Mouse (Mus musculus) neural tube, embryonic 11.5 days (tissue): Measurements from ENCODE around the gene Smchd1. TPM values are rescaled to one million over a fixed set of nuclear protein-coding genes. Genes with fewer than 3 reads are reported as not detected.
"Not testable (repeated sequence)": the region's sequence is repeated elsewhere in the genome, so short reads cannot be mapped to it uniquely, and the experiment has no call there.

Experiments used
- ATAC-seq: fragments of 200-750 bp; cut with Nextera tagmentation; 2 replicates; pipeline ENCODE4 v1.8.0; 2017; ENCODE audit warnings: moderate number of reproducible peaks, mild to moderate bottlenecking, moderate TSS enrichment, moderate library complexity; ENCODE audit not compliant: insufficient read depth, low FRiP score, low TSS enrichment
- DNase-seq: peaks from one replicate; pipeline ENCODE4 v3.0.0-alpha.2; 2015; ENCODE audit warnings: low spot score
- H3K27ac ChIP-seq: fragments of 300-500 bp; sonication (generic); 2 replicates; pipeline ENCODE4 v1.5.1; 2014; ENCODE audit warnings: low read depth, mild to moderate bottlenecking, low read length
- H3K27me3 ChIP-seq: fragments of 300-500 bp; sonication (generic); 2 replicates; pipeline ENCODE4 v1.6.1; 2014; ENCODE audit warnings: mild to moderate bottlenecking, low read length, mixed read lengths; ENCODE audit not compliant: control insufficient read depth, insufficient read depth
- H3K36me3 ChIP-seq: fragments of 300-500 bp; sonication (generic); 2 replicates; pipeline ENCODE4 v1.6.1; 2014; ENCODE audit warnings: mild to moderate bottlenecking, low read length, moderate library complexity, mixed read lengths; ENCODE audit not compliant: control insufficient read depth, insufficient read depth
- H3K4me1 ChIP-seq: fragments of 300-500 bp; sonication (generic); 2 replicates; pipeline ENCODE4 v1.6.1; 2014; ENCODE audit warnings: low read length, mixed read lengths; ENCODE audit not compliant: control insufficient read depth, insufficient read depth
- H3K4me2 ChIP-seq: fragments of 300-500 bp; sonication (generic); 2 replicates; pipeline ENCODE4 v1.6.1; 2014; ENCODE audit warnings: low read depth, mild to moderate bottlenecking, moderate library complexity
- H3K4me3 ChIP-seq: fragments of 300-500 bp; sonication (generic); 2 replicates; pipeline ENCODE4 v1.5.1; 2014; ENCODE audit warnings: low read depth, low read length
- H3K9ac ChIP-seq: fragments of 300-500 bp; sonication (generic); 2 replicates; pipeline ENCODE4 v1.6.1; 2014; ENCODE audit warnings: mild to moderate bottlenecking, low read length
- H3K9me3 ChIP-seq: fragments of 300-500 bp; sonication (generic); 2 replicates; pipeline ENCODE4 v1.6.1; 2016; ENCODE audit warnings: low read length; ENCODE audit not compliant: control insufficient read depth
- WGBS: fragments of 180-500 bp; shearing (Covaris S2); extraction: QIAGEN DNeasy Blood & Tissue Kit; methylation state at CpG from one replicate; pipeline ENCODE4 v1.1.7; 2014; 5-methylcytosine and 5-hydroxymethylcytosine counted together
- polyA plus RNA-seq: library from polyadenylated mRNA; unstranded; fragments of >200 nt; fragmentation: Nextera tagmentation; extraction: Ambion mirVana; gene quantifications from 2 replicates; pipeline ENCODE4 v1.2.1, GENCODE M21; 2014

Smchd1 gene
- polyA plus RNA-seq, 1 experiment from 2014 or later = 68.9 TPM

DNA sequence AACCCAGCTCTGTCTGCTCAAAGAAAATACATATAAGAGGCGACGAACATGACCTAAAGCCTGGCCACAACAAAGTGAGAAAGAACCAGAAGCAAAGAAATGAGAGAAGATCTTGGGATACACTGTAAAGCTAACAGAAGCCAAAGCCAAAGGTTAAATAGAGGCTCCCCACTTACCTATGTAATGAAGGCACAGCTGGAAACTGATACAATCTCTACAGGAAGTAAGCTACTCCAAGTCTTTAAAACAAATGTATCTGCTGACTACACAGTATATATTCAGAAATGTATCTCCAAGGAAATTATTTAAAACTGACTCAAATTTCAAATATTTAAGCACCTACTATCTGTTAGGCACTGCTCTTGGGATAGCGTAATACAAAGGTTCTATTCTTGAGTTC is 14.8 kb downstream of the Smchd1 start:
- Histone ChIP-seq H3K9ac (no peak overlapping the region), H3K36me3 (peaks cover 6% of the 10 kb centered on the region), H3K4me3 (no peak overlapping the region), H3K9me3 (no peaks in the 10 kb centered on the region), H3K27me3 (no peaks in the 10 kb centered on the region), H3K27ac (no peak overlapping the region), H3K4me1 (no peaks in the 10 kb centered on the region), H3K4me2 (no peak overlapping the region)
- ATAC-seq (no peak), DNase-seq (no peak)
- 93% methylated on average over 3 of the region's 3 CpGs for WGBS

DNA sequence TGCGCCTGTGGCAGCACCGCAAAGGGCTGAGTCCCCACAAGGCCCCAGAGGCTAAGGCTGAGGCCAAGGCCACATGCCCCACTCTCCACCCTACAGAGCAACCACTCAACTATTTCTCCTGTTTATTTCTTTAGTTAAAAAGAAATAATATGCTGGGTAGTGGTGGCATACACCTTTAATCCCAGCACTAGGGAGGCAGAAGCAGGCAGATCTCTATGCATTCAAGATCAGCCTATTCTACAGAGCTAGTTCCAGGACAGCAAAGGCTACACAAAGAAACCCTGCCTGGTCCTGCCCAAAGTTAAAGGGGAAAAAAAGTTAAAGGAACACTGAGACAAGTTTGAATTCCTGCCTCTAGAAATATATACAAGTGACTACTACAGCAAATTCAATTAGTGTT is 15.3 kb downstream of the Smchd1 start, which contains the start of gene Gm4707:
Gene Gm4707, minus strand, starts transcription at position 101 of the 400 bp plus-strand sequence.
- Histone ChIP-seq H3K9ac (no peak within 1 kb of the TSS), H3K4me3 (no peak within 1 kb of the TSS), H3K27ac (no peak within 1 kb of the TSS), H3K9me3 (no peaks in the 10 kb centered on the region), H3K4me2 (no peak within 1 kb of the TSS), H3K4me1 (no peaks in the 10 kb centered on the region), H3K36me3 (peaks cover 8% of the 10 kb centered on the region), H3K27me3 (no peaks in the 10 kb centered on the region)
- DNase-seq (no peak), ATAC-seq (no peak)
- WGBS = 100% methylated on average over 2 of the region's 2 CpGs

DNA sequence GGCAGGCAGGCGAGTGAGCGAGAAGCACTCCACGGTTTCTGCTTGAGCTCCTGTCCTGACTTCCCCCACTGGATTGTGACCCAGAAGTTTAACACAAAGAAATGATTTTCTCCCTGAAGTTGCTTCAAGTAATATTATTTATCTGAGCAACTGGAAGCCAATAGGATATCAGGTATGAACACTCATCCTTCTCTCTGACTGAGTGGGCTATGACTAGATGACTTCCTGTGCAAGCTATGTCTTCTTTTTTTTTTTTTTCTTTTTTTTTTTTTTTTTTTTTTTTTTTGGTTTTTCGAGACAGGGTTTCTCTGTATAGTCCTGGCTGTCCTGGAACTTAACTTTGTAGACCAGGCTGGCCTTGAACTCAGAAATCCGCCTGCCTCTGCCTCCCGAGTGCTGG is 17.8 kb downstream of the Smchd1 start:
- not testable (repeated sequence) for DNase-seq, ATAC-seq, H3K27ac ChIP-seq, H3K4me3 ChIP-seq, H3K4me2 ChIP-seq, H3K36me3 ChIP-seq, H3K9ac ChIP-seq, H3K9me3 ChIP-seq, H3K27me3 ChIP-seq, H3K4me1 ChIP-seq
- WGBS = 98% methylated on average over 6 of the region's 6 CpGs

DNA sequence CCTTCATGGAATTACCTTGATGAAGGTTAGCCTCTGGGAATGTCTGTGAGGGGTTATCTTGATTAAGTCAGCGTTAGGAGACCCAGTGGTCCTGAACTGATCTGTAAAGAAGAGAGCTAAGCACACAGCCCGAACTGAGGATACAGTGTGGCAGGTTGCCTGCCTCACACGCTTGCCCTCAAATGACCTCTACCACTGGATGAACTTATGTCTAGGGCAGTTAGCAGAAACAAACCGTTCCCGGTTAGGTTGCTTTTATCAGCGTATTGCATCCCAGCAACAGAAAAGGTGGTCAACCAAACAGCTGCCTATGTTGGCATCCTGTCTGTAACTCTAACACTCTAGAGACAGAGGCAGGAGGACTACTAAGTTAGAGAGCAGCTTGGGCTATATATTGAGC is 30.0 kb downstream of the Smchd1 start:
- H3K4me2 ChIP-seq = no peak overlapping the region
- peaks cover 3% of the 10 kb centered on the region; the same call in 1 of the 2 replicates for H3K36me3 ChIP-seq
- H3K27ac ChIP-seq = no peak overlapping the region
- WGBS = 93% methylated on average over 6 of the region's 6 CpGs
- no peak for DNase-seq
- no peaks in the 10 kb centered on the region for H3K9me3 ChIP-seq
- no peaks in the 10 kb centered on the region for H3K4me1 ChIP-seq
- no peak overlapping the region for H3K9ac ChIP-seq
- no peak for ATAC-seq
- no peaks in the 10 kb centered on the region for H3K27me3 ChIP-seq
- no peak overlapping the region for H3K4me3 ChIP-seq

DNA sequence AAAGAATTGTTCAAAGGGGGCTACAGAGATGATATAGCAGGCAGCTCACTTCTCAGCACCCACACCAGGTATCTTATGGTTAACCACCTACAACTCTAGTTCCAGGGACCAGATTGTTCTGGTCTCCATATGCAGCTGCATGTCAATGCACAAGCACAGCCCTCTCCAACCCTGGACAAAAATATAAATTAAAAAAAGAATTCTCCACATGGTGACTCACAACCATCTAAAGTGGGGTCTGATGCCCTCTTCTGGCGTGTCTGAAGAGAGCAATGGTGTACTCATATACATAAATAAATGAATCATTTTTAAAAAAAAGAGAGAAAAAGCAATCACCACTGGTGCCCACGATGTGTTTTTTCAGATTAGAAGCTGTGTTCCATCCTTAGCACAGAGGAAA is 30.4 kb downstream of the Smchd1 start:
- no peak overlapping the region for H3K27ac ChIP-seq
- DNase-seq (no peak), ATAC-seq (no peak)
- H3K36me3 ChIP-seq = peaks cover 3% of the 10 kb centered on the region; the same call in 1 of the 2 replicates
- no peaks in the 10 kb centered on the region for H3K4me1 ChIP-seq
- no peak overlapping the region for H3K4me2 ChIP-seq
- no peaks in the 10 kb centered on the region for H3K27me3 ChIP-seq
- WGBS = 90% methylated on average over 2 of the region's 2 CpGs
- H3K9me3 ChIP-seq = no peaks in the 10 kb centered on the region
- H3K9ac ChIP-seq = no peak overlapping the region
- H3K4me3 ChIP-seq = no peak overlapping the region

DNA sequence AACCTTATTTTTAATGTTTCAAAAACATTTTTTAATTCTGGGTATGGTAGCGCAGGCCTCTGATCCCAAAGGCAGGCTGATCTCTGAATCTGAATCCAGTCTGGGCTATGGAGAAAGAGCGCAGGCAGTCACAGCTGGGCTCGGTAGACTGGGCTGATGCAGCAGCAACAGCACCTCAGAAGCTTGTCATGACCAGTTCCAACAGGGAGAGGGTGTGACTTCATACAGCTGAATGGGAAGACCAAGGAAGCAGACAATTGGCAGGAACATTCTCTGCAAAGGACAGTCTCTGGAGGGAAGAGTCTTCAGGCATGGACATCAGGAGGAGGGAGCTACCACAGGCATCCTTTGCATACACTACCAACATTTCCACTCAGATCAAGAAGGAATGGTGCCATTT is 31.0 kb downstream of the Smchd1 start:
- peaks cover 3% of the 10 kb centered on the region; the same call in 1 of the 2 replicates for H3K36me3 ChIP-seq
- H3K9ac ChIP-seq = no peak overlapping the region
- no peak overlapping the region for H3K27ac ChIP-seq
- WGBS = 93% methylated on average over 3 of the region's 3 CpGs
- no peak for ATAC-seq
- H3K4me3 ChIP-seq = no peak overlapping the region
- no peaks in the 10 kb centered on the region for H3K27me3 ChIP-seq
- no peaks in the 10 kb centered on the region for H3K4me1 ChIP-seq
- no peak overlapping the region for H3K4me2 ChIP-seq
- no peaks in the 10 kb centered on the region for H3K9me3 ChIP-seq
- DNase-seq = no peak

DNA sequence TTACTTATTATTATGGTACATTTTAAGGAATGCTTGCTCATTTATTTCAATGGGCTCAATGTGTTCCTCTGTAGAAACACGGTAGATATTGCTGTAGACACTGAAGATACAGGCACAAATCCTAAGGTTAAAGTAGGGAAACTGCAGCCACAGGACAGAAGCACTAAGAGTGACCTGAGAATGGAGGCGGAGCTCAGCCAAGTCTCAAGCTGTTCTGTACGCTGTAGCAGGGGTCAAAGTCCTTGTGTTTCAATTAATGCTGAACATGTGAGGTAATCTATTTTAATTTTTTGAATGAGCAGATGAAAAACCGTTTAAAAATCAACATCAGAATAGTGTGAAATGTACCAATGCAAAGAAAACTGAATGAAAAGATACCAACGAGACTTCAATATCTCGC is 31.9 kb downstream of the Smchd1 start:
- H3K27ac ChIP-seq = no peak overlapping the region
- no peak for DNase-seq
- H3K36me3 ChIP-seq = peaks cover 3% of the 10 kb centered on the region; the same call in 1 of the 2 replicates
- no peak overlapping the region for H3K9ac ChIP-seq
- no peak overlapping the region for H3K4me3 ChIP-seq
- H3K9me3 ChIP-seq = no peaks in the 10 kb centered on the region
- no peak for ATAC-seq
- H3K4me2 ChIP-seq = no peak overlapping the region
- WGBS = 95% methylated on average over 6 of the region's 6 CpGs
- H3K4me1 ChIP-seq = no peaks in the 10 kb centered on the region
- H3K27me3 ChIP-seq = no peaks in the 10 kb centered on the region

DNA sequence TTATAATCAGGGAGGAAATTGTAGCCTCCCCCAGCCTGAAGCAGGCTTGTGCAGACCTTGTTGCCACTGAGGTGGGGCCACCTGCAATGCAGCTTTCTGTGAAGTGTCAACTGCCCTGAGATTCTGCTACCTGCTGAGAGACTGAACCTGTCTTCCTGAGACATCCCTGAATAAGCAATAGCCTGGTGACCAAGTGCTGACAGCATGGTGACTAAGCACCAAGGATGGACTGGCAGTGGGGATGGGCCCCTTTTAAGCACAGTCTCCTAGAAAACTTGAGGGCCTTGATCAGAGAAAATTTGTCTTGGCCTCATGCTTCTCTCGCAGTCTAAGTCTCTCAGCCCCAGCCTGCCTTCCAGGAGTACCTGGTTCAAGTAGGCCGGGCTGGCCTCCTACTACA is 52.6 kb downstream of the Smchd1 start:
- not testable (repeated sequence) for H3K4me1 ChIP-seq, H3K4me2 ChIP-seq, H3K9ac ChIP-seq, H3K4me3 ChIP-seq, H3K27ac ChIP-seq, DNase-seq, ATAC-seq, H3K27me3 ChIP-seq, H3K9me3 ChIP-seq
- WGBS = 96% methylated on average over 2 of the region's 2 CpGs
- peaks cover 12% of the 10 kb centered on the region for H3K36me3 ChIP-seq

DNA sequence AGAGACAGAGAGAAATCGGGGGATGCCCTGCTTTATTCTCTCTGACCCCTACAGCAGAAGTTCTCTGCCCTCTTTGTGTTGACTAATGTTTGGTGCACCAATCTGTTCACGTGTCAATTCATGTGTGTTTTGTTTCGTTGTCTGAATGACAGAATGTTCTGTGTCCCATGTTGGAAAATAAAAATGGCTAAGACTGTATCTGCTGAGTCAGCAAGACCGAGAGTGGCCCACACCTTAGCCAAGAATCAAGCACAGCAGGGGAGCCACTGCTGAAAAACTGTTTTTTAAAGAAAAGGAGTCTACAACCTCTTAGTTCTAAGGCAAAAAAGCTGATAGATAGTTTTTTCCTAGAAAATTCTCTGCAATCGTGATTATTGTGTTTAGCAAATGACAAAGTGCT is 55.7 kb downstream of the Smchd1 start:
- ATAC-seq, DNase-seq: not testable (repeated sequence)

More for the DNA sequence above, 55.7 kb downstream of the Smchd1 start:
- not testable (repeated sequence) for H3K27me3 ChIP-seq, H3K4me3 ChIP-seq, H3K4me2 ChIP-seq, H3K4me1 ChIP-seq, H3K9me3 ChIP-seq, H3K9ac ChIP-seq, H3K27ac ChIP-seq
- H3K36me3 ChIP-seq = peaks cover 12% of the 10 kb centered on the region
- WGBS = 87% methylated on average over 5 of the region's 5 CpGs
